Mouse (Mus musculus) midbrain, embryonic 12.5 days (tissue): Measurements from ENCODE around the gene Itpk1. TPM values are rescaled to one million over a fixed set of nuclear protein-coding genes. Genes with fewer than 3 reads are reported as not detected.
A peak's percentile ranks its signal among the peaks of the same experiment; 100 is the strongest.

Experiments
- ATAC-seq: fragments of 200-750 bp; cut with Nextera tagmentation; 2 replicates; pipeline ENCODE4 v1.8.0; 2017; ENCODE audit warnings: low read depth, moderate TSS enrichment, moderate library complexity; ENCODE audit not compliant: low FRiP score
- H3K27ac ChIP-seq: fragments of 300-500 bp; sonication (generic); replicated peaks from 2 replicates; pipeline ENCODE4 v1.5.1; 2016; ENCODE audit warnings: mild to moderate bottlenecking
- H3K27me3 ChIP-seq: fragments of 300-500 bp; sonication (generic); 2 replicates; pipeline ENCODE4 v1.6.1; 2016; ENCODE audit warnings: mild to moderate bottlenecking
- H3K36me3 ChIP-seq: fragments of 300-500 bp; sonication (generic); 2 replicates; pipeline ENCODE4 v1.6.1; 2016
- H3K4me1 ChIP-seq: fragments of 300-500 bp; sonication (generic); 2 replicates; pipeline ENCODE4 v1.6.1; 2016
- H3K4me2 ChIP-seq: fragments of 300-500 bp; sonication (generic); replicated peaks from 2 replicates; pipeline ENCODE4 v1.6.1; 2016; ENCODE audit warnings: mild to moderate bottlenecking, moderate library complexity
- H3K4me3 ChIP-seq: fragments of 300-500 bp; sonication (generic); 2 replicates; pipeline ENCODE4 v1.5.1; 2016; ENCODE audit warnings: mild to moderate bottlenecking
- H3K9ac ChIP-seq: fragments of 300-500 bp; sonication (generic); replicated peaks from 2 replicates; pipeline ENCODE4 v1.6.1; 2016; ENCODE audit warnings: mild to moderate bottlenecking, moderate library complexity
- H3K9me3 ChIP-seq: fragments of 300-500 bp; sonication (generic); 2 replicates; pipeline ENCODE4 v1.6.1; 2016; ENCODE audit warnings: mild to moderate bottlenecking
- WGBS: fragments of 180-500 bp; shearing (Covaris S2); methylation state at CpG from one replicate; pipeline ENCODE4 v1.1.7; 2016; 5-methylcytosine and 5-hydroxymethylcytosine counted together
- polyA plus RNA-seq: library from polyadenylated mRNA; unstranded; fragments of >200 nt; fragmentation: Nextera tagmentation; extraction: Ambion mirVana; gene quantifications from 2 replicates; pipeline ENCODE4 v1.2.1, GENCODE M21; 2016

Itpk1 gene
- polyA plus RNA-seq, 1 experiment from 2014 or later: 15.4 TPM

DNA sequence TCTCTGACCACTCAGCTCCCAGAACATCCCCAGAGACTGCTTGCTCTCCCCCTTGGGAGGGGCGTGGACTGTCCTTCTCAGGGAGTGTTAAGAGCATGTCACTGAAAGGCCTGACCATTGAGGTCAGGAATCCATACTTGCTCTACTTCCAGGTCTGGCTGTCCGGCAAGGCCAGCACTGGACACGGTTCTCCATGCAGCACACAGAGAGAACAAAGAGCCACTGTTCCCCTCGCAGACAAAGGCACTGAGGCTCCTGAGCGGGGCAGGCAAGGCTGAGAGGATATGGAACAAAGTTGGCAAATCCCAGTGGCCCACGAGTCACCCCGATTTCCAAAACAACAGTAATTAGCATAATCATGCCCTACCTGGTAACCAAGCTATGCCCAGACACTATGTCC is 77.9 kb downstream of the Itpk1 start:
- H3K9ac ChIP-seq: no peak overlapping the region
- H3K4me1 ChIP-seq: peaks cover 10% of the 10 kb centered on the region
- no peak overlapping the region for H3K4me2 ChIP-seq
- H3K36me3 ChIP-seq: no peaks in the 10 kb centered on the region
- no peaks in the 10 kb centered on the region for H3K9me3 ChIP-seq
- no peaks in the 10 kb centered on the region for H3K27me3 ChIP-seq
- 57% methylated on average over 7 of the region's 7 CpGs for WGBS
- ATAC-seq: no peak
- no peak overlapping the region for H3K4me3 ChIP-seq
- H3K27ac ChIP-seq: no peak overlapping the region

DNA sequence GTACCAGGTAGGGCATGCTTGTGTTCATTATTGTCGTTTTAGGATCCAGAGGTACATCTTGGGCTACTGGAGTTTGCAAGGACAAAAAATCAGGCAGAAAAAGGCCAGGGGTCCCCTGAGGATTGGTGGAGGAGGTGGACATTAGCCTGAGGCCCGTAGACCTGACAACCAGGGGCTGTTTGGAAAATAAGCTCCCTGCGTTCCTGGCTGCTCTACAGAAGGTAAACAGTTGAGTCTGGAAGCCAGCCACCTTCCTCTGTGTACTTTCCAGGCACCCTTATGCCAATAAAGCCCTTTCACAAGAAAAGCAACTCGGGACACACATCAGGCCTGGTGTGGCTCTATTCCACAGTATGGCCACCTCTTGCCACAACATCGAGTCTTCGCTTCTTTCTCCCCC is 79.0 kb downstream of the Itpk1 start:
- Histone ChIP-seq H3K4me1 (peaks cover 6% of the 10 kb centered on the region; the same call in 1 of the 2 replicates), H3K9me3 (no peaks in the 10 kb centered on the region), H3K36me3 (no peaks in the 10 kb centered on the region), H3K4me3 (no peak overlapping the region), H3K9ac (no peak overlapping the region), H3K27me3 (no peaks in the 10 kb centered on the region), H3K4me2 (no peak overlapping the region), H3K27ac (no peak overlapping the region)
- no peak for ATAC-seq
- 92% methylated on average over 6 of the region's 6 CpGs for WGBS

DNA sequence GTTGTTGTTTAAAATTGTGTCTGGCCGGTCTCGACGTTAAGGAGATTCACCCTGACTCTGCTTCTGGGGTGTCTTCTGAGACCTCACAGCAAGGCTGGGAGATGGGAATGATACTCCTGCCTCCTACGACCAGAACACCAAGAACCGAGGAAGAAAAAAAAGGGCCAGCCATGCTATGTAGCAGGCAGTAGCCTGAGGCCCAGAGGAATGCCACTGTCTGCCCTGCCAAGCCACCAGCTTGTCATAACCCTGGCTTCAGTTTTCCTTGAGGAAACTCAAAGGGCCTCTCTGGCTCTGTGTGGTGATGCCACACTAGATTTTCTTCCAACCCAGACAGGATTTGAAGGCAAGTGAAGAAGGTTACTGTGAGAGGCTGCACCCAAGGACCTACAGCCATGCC is 79.6 kb downstream of the Itpk1 start:
- Histone ChIP-seq H3K4me1 (peaks cover 7% of the 10 kb centered on the region), H3K27me3 (no peaks in the 10 kb centered on the region), H3K9me3 (no peaks in the 10 kb centered on the region), H3K27ac (no peak overlapping the region), H3K4me2 (no peak overlapping the region), H3K36me3 (no peaks in the 10 kb centered on the region), H3K4me3 (no peak overlapping the region), H3K9ac (no peak overlapping the region)
- 90% methylated on average over 5 of the region's 5 CpGs for WGBS
- ATAC-seq: no peak

DNA sequence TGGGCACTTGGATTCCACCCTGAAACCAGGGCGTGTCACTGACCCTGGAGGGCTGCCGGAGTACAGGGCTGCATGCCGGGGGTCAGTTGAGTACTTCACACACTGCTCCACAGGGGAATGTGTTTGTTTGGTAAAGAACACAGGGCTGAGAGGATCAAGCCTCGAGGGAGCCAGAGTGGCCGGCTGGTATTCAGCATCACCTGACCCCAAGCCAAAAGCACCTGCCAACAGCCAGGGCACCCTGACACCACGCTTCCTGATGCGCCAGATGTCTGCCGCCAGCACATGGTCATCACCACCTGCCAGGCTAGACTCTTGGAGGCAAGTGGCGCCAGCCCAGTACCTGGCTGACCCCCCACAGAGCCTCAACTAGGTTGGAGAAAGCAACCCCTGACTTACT is 80.9 kb downstream of the Itpk1 start:
- Histone ChIP-seq H3K27ac (no peak overlapping the region), H3K36me3 (no peaks in the 10 kb centered on the region)
- 76% methylated on average over 9 of the region's 9 CpGs for WGBS

DNA sequence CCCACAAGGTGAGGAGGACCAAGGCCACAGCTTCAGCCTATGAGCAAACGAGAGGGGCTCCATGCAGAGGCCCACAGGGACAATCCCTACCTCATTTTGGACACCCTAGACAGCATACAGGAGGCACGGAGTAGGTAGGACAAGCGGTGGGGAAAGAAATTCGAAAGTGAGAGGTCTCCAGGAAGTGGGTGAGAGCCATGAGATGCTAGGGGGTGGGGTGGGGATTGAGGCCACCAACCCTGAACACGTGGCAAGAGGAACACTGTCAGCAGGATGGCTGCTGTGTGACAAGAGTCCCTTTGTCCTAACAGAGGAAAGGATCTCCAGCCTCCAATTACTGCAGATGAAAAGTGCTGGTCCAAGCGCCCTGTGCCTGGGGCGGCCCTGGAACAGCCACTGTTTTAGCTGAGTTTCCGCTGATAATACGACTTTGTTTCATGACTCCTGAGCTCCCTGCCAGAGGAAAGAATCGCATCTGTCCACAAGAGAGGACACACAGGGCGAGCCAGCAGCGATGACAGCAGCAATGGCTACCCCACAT is 82.4 kb downstream of the Itpk1 start:
- no peaks in the 10 kb centered on the region for H3K9me3 ChIP-seq
- no peak for ATAC-seq
- H3K4me1 ChIP-seq: peaks cover 12% of the 10 kb centered on the region
- no peaks in the 10 kb centered on the region for H3K27me3 ChIP-seq
- no peak overlapping the region for H3K9ac ChIP-seq
- no peaks in the 10 kb centered on the region for H3K36me3 ChIP-seq
- H3K4me2 ChIP-seq: no peak overlapping the region
- H3K4me3 ChIP-seq: no peak overlapping the region
- 76% methylated on average over 12 of the region's 12 CpGs for WGBS
- H3K27ac ChIP-seq: no peak overlapping the region

More for the DNA sequence above, 80.9 kb downstream of the Itpk1 start:
- Histone ChIP-seq H3K27me3 (no peaks in the 10 kb centered on the region), H3K9me3 (no peaks in the 10 kb centered on the region), H3K4me1 (peaks cover 12% of the 10 kb centered on the region), H3K4me2 (no peak overlapping the region), H3K9ac (no peak overlapping the region), H3K4me3 (no peak overlapping the region)
- no peak for ATAC-seq

DNA sequence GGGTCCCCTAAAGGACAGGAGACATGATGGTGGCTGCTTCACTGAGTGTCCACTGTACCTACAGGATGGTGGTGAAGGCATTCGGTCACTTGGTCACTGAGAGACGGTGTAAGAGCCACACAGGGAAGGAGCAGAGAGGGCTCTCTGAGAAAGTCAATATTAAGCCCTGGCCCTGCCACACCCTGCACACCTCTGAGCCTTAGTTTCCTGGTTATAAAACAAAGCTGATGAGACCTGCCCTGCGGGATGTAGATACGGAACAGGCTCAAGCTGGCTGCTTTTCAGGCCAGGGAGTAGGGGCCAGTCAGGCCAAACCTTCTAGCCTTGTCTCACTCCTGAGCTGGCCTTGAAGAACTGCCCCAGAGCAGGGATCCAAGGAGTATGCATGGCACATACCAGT is 82.9 kb downstream of the Itpk1 start:
- Histone ChIP-seq H3K9me3 (no peaks in the 10 kb centered on the region), H3K4me3 (no peak overlapping the region), H3K27ac (no peak overlapping the region), H3K9ac (no peak overlapping the region), H3K4me2 (no peak overlapping the region), H3K4me1 (peaks cover 8% of the 10 kb centered on the region), H3K27me3 (no peaks in the 10 kb centered on the region), H3K36me3 (no peaks in the 10 kb centered on the region)
- WGBS: 93% methylated on average over 4 of the region's 4 CpGs
- no peak for ATAC-seq

DNA sequence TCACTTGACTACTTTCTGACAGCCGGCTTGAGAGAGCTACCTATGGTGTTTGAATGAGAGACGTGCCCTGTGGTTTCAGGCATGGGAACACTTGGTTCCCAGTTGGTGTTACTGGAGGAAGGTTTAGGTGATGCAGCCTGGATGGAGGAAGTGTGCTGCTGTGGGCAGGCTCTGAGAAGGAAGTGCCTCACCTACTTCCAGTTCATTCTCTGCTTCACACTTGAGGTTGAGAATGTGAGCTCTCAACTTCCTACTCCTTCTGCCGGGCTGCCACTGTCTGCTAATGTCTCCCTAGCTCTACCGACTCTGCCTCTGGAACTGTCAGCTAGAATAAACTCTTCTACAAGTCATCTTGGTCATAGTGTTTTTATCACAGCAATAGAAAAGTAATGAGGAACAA is 83.5 kb downstream of the Itpk1 start:
- Histone ChIP-seq H3K4me3 (no peak overlapping the region), H3K36me3 (no peaks in the 10 kb centered on the region), H3K27ac (no peak overlapping the region), H3K9ac (no peak overlapping the region), H3K4me1 (peaks cover 6% of the 10 kb centered on the region), H3K27me3 (no peaks in the 10 kb centered on the region), H3K4me2 (no peak overlapping the region), H3K9me3 (no peaks in the 10 kb centered on the region)
- no peak for ATAC-seq
- WGBS: 86% methylated on average over 4 of the region's 4 CpGs

DNA sequence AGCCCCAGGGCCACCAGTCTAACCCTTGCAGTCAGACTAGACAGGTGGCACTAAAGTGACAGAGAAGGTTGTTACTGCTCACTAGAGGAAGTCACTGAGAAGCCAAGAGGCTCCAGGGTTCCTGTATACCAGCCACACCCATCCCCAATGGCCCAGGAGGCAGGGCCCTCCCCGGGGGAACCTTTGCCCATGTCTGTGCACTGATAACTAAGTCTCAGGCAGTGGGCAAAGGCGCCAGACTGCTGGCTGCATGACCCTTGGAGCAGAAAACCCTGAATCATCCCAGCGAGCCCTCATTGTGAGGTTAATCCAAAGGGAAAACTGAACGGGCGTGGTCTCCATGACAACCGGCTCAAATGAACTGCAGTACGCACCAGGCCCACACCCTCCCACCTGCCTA is 84.8 kb downstream of the Itpk1 start:
- Histone ChIP-seq H3K4me2 (no peak overlapping the region), H3K9me3 (no peaks in the 10 kb centered on the region), H3K9ac (no peak overlapping the region), H3K4me1 (peaks cover 6% of the 10 kb centered on the region), H3K4me3 (no peak overlapping the region), H3K36me3 (no peaks in the 10 kb centered on the region), H3K27me3 (no peaks in the 10 kb centered on the region), H3K27ac (no peak overlapping the region)
- 33% methylated on average over 7 of the region's 7 CpGs for WGBS
- no peak for ATAC-seq

DNA sequence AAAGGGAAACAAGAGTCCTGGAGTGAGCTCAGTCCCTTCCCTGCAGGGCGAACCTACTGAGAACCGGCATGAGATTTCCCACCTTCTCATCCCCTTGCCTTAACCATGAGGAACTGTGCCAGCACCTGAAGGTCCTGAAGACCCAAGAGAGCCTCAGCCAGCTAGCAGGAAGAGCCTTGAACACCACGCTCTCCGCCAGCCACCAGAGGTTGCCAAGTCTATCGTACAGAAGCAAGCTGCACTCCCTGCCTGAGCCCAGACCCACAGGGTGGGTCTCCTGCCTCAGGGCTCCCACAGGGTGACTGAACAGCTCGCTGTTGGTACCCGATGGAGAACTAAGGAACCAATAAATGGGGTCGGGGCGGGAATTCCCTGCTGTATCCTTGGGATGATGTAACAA is 86.6 kb downstream of the Itpk1 start:
- 74% methylated on average over 9 of the region's 9 CpGs for WGBS
- H3K4me3 ChIP-seq: no peak overlapping the region
- no peak; the same call in 1 of the 2 replicates for ATAC-seq
- no peaks in the 10 kb centered on the region for H3K36me3 ChIP-seq
- H3K4me1 ChIP-seq: peaks cover 6% of the 10 kb centered on the region
- H3K9ac ChIP-seq: no peak overlapping the region
- H3K27me3 ChIP-seq: no peaks in the 10 kb centered on the region
- no peak overlapping the region for H3K4me2 ChIP-seq
- no peak overlapping the region for H3K27ac ChIP-seq
- no peaks in the 10 kb centered on the region for H3K9me3 ChIP-seq

DNA sequence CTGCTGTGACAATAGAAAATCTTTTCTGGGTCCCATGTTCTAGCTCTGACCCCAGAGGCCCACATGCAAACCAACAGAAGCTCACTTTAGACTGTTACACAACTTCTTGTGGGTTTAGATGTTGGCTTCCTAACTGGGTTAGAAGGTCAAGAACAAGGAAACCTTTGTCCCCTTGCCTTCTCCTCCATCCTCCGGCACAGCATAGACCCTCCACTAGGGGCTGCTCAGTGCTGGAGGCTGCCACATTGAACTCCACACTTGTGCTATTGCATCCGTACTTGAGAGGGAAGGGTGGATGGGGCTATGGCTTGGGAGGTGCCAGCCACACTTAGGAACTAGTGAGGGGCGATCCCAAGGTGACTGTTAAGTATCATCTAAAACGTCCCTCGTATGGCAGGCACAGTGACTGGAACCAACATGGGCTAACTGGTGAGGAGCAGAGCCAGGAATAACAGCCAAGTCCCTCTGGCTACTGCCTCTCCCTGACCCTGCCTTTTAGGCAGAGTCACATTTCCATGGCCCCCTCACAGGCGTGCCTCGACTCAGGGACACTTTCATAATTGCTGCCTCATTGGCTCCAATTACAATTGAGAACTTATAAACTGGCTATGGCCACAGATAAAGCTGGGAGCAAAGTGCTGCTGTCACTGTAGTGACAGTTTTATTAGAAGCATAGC is 87.7 kb downstream of the Itpk1 start:
- Histone ChIP-seq H3K36me3 (no peaks in the 10 kb centered on the region), H3K9me3 (no peaks in the 10 kb centered on the region), H3K4me1 (peaks cover 10% of the 10 kb centered on the region), H3K4me2 (no peak overlapping the region), H3K4me3 (no peak overlapping the region), H3K27me3 (no peaks in the 10 kb centered on the region), H3K27ac (no peak overlapping the region), H3K9ac (no peak overlapping the region)
- ATAC-seq: no peak
- WGBS: 78% methylated on average over 7 of the region's 7 CpGs

DNA sequence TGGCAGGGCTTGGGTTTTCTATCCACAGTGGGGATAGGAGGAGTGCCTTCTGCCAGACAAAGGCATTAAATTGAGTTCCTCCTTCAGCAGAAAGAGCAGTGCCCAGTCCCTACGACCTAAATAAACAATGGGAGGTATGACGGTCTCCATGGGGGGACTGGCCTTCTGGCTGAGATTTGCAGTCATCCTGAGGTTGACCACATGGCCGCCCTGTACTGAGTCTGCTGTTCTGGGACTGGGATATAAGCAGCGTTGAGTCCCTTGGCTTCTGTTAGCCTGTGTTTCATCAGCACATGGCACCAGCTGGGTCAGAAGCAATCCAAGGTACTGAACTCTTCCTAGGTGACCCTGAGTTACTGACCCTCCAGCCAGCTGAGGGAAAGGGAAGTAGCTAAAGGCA is 88.5 kb downstream of the Itpk1 start:
- Histone ChIP-seq H3K9ac (no peak overlapping the region), H3K9me3 (no peaks in the 10 kb centered on the region), H3K4me3 (no peak overlapping the region), H3K4me1 (peaks cover 10% of the 10 kb centered on the region), H3K27ac (no peak overlapping the region), H3K36me3 (no peaks in the 10 kb centered on the region), H3K4me2 (no peak overlapping the region), H3K27me3 (no peaks in the 10 kb centered on the region)
- WGBS: 65% methylated on average over 4 of the region's 4 CpGs
- ATAC-seq: no peak

DNA sequence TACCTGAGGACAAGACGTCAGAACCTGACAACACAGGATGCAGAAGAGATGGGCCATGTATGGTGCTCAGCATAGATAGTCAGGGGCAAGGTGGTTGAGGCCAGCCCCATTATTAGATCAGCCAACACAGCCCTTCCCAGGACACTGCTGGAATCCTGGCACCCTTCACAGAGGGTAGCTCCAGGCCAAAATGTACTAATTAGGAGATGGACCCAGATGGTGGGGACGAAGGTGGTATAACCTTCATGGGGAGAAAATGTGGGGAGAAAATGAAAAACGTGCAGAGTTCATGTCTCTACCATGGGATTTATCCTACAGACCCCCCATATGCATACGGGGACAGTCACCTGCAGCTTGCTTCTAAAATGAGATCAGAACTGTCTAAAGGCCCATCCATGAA is 91.3 kb downstream of the Itpk1 start:
- ATAC-seq: no peak
- 87% methylated on average over 4 of the region's 4 CpGs for WGBS

DNA sequence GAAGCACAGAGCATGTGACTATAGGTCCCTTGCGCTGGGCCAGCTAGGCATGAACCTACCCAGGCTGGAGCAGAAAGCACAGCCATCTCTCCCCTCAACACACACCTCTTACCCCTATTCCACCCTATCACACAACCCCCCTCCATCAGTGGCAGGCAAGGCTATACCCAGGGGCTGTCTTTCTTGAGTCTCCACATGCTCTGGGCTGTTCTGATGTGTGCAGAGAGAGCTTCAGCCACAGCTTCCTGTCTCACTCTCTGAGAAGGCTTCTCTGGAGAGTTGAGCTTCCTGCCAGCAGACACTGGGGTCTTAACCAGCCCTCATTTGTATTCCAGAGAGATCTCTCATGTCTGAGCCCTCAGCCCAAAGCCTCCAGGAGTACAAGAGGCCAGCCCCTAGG is 92.3 kb downstream of the Itpk1 start:
- no peaks in the 10 kb centered on the region for H3K27me3 ChIP-seq
- H3K4me2 ChIP-seq: no peak overlapping the region
- H3K36me3 ChIP-seq: no peaks in the 10 kb centered on the region
- ATAC-seq: peak; percentile 49; the same call in 1 of the 2 replicates
- H3K4me3 ChIP-seq: no peak overlapping the region
- H3K9me3 ChIP-seq: no peaks in the 10 kb centered on the region
- H3K9ac ChIP-seq: no peak overlapping the region
- WGBS: 100% methylated on average over 1 of the region's 1 CpGs
- 0 out of 2 replicates have a peak, but pooled peaks cover 8% of the 10 kb centered on the region for H3K4me1 ChIP-seq
- peak overlapping the region; percentile 40; the same call in 1 of the 2 replicates for H3K27ac ChIP-seq

More for the DNA sequence above, 91.3 kb downstream of the Itpk1 start:
- H3K27ac ChIP-seq: no peak overlapping the region
- 0 out of 2 replicates have a peak, but pooled peaks cover 8% of the 10 kb centered on the region for H3K4me1 ChIP-seq
- H3K27me3 ChIP-seq: no peaks in the 10 kb centered on the region
- no peaks in the 10 kb centered on the region for H3K9me3 ChIP-seq
- no peak overlapping the region for H3K4me2 ChIP-seq
- H3K9ac ChIP-seq: no peak overlapping the region
- H3K4me3 ChIP-seq: no peak overlapping the region
- H3K36me3 ChIP-seq: no peaks in the 10 kb centered on the region
